Mouse (Mus musculus): ENCODE measurements around the gene Bnip3.

GRCm38 (mm10) chr7:138957106-138957505 is 47.8 kb upstream of the Bnip3 start:
- TF ChIP-seq MAX (IDR thresholded peaks at IDR 0.05) (no peak), CTCF (IDR thresholded peaks at IDR 0.05; ENCODE audit: control insufficient read depth, insufficient read depth, insufficient read length) (no peak)

Data from C2C12 (cell line).